Mouse (Mus musculus) hindbrain, embryonic 13.5 days (tissue): ENCODE measurements at regions not wholly inside any gene's neighbourhood (a gene's known extent, or its start where the extent isn't known, plus 50 kb on each side); places are given as distances from the start of the nearest gene placed in this dataset.

Source experiments
- ATAC-seq: fragments of 200-750 bp; cut with Nextera tagmentation; 2 replicates; pipeline ENCODE4 v1.8.0; 2017; ENCODE audit warnings: moderate TSS enrichment; ENCODE audit not compliant: low FRiP score
- H3K27ac ChIP-seq: fragments of 300-500 bp; sonication (generic); 2 replicates; pipeline ENCODE4 v1.5.1; 2015; ENCODE audit warnings: inconsistent platforms, mild to moderate bottlenecking, moderate library complexity
- H3K27me3 ChIP-seq: fragments of 300-500 bp; sonication (generic); 2 replicates; pipeline ENCODE4 v1.6.1; 2015; ENCODE audit warnings: mild to moderate bottlenecking, inconsistent platforms
- H3K36me3 ChIP-seq: fragments of 300-500 bp; sonication (generic); 2 replicates; pipeline ENCODE4 v1.6.1; 2015; ENCODE audit warnings: mild to moderate bottlenecking, inconsistent platforms
- H3K4me1 ChIP-seq: fragments of 300-500 bp; sonication (generic); replicated peaks from 2 replicates; pipeline ENCODE4 v1.6.1; 2015; ENCODE audit warnings: inconsistent platforms
- H3K4me2 ChIP-seq: fragments of 300-500 bp; sonication (generic); 2 replicates; pipeline ENCODE4 v1.6.1; 2015; ENCODE audit warnings: inconsistent platforms, mild to moderate bottlenecking, moderate library complexity
- H3K4me3 ChIP-seq: fragments of 300-500 bp; sonication (generic); 2 replicates; pipeline ENCODE4 v1.5.1; 2015; ENCODE audit warnings: mild to moderate bottlenecking, inconsistent platforms
- H3K9ac ChIP-seq: fragments of 300-500 bp; sonication (generic); 2 replicates; pipeline ENCODE4 v1.6.1; 2015; ENCODE audit warnings: mild to moderate bottlenecking, inconsistent platforms
- H3K9me3 ChIP-seq: fragments of 300-500 bp; sonication (generic); 2 replicates; pipeline ENCODE4 v1.6.1; 2016; ENCODE audit warnings: inconsistent platforms
- WGBS: fragments of 180-500 bp; shearing (Covaris S2); methylation state at CpG from one replicate; pipeline ENCODE4 v1.1.7; 2015; 5-methylcytosine and 5-hydroxymethylcytosine counted together

DNA sequence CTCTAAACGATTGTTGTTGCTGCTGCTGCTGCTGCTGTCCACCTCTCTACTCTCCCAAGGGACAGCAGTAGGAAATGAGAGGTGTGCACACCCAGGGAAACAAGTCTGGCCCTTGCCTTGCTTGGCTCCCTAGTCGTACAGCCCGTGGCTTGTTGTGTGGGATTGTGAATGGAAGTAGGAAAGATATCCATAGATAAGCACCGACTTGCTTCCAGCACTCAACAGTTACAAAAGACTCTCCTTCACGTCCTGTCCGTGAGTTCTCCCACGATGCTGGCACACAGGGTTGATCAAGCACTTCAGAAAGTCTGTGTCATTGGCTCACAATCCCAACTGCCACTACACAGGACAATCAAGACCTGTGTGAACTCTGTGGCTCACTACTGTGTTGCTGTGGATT lies 276.7 kb upstream of the Prox1 start:
- Histone ChIP-seq H3K4me1 (0 out of 2 replicates have a peak, but pooled peaks cover 3% of the 10 kb centered on the region), H3K36me3 (no peaks in the 10 kb centered on the region), H3K27me3 (peaks cover 18% of the 10 kb centered on the region; the same call in 1 of the 2 replicates), H3K27ac (no peak overlapping the region), H3K9ac (no peak overlapping the region), H3K4me2 (no peak overlapping the region), H3K9me3 (no peaks in the 10 kb centered on the region), H3K4me3 (no peak overlapping the region)
- 85% methylated on average over 7 of the region's 7 CpGs for WGBS
- no peak for ATAC-seq

DNA sequence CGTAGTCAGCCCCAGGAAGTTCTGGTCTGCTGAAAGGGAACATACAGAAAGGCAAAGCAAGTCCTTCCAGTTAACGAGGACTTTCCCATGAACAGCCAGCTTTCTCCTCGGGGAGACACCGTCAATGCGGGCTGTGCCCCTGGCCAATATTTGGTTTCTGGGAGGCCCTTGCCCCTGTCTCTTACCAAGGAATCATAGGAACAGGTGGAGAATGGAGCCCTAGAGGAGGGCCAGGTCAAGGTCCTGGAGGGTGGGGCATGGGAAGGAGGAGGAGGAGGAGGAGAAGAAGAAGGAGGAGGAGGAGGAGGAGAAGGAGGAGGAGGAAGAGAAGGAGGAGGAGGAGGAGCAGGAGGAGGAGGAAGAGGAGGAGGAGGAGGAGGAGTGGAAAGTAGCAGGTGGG lies 276.2 kb upstream of the Prox1 start:
- Histone ChIP-seq H3K36me3 (no peaks in the 10 kb centered on the region), H3K4me2 (no peak overlapping the region), H3K4me3 (no peak overlapping the region), H3K4me1 (0 out of 2 replicates have a peak, but pooled peaks cover 3% of the 10 kb centered on the region), H3K9ac (no peak overlapping the region), H3K27ac (no peak overlapping the region), H3K27me3 (peaks cover 18% of the 10 kb centered on the region; the same call in 1 of the 2 replicates), H3K9me3 (no peaks in the 10 kb centered on the region)
- no peak for ATAC-seq
- WGBS, result 87% methylated on average over 5 of the region's 5 CpGs

DNA sequence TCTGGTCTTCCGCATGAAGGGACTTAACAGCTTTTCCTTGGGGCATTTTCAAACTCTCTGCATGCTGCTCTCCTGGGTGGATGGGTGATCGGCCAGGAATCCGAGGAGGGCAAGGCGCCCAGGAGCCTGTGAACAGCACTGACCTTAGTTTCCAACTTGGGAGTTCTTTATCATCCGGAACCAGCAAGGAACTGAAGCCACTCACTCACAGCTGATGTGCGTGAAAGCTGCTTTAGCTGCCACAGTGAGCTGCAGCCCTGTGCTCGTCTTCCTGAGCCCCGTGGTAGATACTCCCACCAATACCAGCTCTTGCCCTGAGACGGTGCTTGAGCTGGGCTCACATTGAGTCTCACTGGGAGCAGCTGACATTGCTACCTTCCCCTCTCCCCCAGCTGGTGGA lies 273.9 kb upstream of the Prox1 start:
- peaks cover 18% of the 10 kb centered on the region; the same call in 1 of the 2 replicates for H3K27me3 ChIP-seq
- H3K9ac ChIP-seq, result no peak overlapping the region
- 65% methylated on average over 9 of the region's 9 CpGs for WGBS
- H3K36me3 ChIP-seq, result no peaks in the 10 kb centered on the region
- no peak overlapping the region for H3K27ac ChIP-seq
- H3K4me1 ChIP-seq, result 0 out of 2 replicates have a peak, but pooled peaks cover 3% of the 10 kb centered on the region
- no peak for ATAC-seq
- H3K9me3 ChIP-seq, result no peaks in the 10 kb centered on the region
- no peak overlapping the region for H3K4me2 ChIP-seq
- no peak overlapping the region for H3K4me3 ChIP-seq

DNA sequence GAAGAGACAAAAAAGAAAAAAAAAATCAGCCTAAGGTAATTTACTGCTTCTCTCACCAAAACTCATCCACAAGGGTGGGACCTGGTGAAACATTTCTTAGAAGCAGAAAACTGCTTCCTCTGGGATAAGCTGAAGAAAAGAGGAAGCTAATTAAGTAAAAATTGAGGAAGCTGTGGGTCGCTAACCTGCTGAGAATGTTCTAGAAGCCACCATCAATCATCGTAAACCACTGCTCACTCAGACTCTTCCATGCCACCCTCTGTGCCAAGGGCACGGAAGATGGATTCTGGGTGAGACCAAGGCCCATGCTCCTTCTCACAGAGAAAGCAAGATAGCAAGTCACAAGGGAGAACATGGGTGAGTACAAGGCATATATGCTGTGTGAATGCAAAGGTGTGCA lies 272.7 kb upstream of the Prox1 start:
- Histone ChIP-seq H3K27ac (no peak overlapping the region), H3K9me3 (no peaks in the 10 kb centered on the region), H3K27me3 (peaks cover 16% of the 10 kb centered on the region; the same call in 1 of the 2 replicates), H3K9ac (no peak overlapping the region), H3K4me3 (no peak overlapping the region), H3K36me3 (no peaks in the 10 kb centered on the region), H3K4me1 (0 out of 2 replicates have a peak, but pooled peaks cover 3% of the 10 kb centered on the region), H3K4me2 (no peak overlapping the region)
- no peak for ATAC-seq
- WGBS, result 91% methylated on average over 3 of the region's 3 CpGs

DNA sequence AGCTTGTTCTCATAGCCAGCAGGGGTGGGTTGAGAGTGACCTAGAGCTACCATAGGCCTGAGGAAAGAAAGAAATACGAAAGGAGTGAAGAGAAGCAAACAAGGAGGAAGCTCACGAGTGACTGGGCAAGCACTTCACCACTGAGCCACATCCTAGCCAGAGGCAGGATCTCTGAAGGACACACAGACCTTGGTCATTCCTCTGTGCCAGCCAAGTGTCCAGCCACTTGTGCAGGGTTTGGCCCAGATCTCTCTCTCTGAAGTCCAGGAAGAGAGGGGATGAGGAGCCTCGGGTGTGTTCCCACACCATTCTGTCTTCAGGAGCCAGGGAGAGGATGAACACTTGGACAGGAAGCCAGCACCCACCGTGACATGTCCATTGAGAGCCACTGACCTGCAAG lies 271.7 kb upstream of the Prox1 start:
- 78% methylated on average over 4 of the region's 4 CpGs for WGBS
- ATAC-seq, result no peak
- H3K36me3 ChIP-seq, result no peaks in the 10 kb centered on the region

GRCm38 (mm10) chr1:190438789-190439188 lies 268.3 kb upstream of the Prox1 start:
- no peak for ATAC-seq

More for the DNA sequence above, 271.7 kb upstream of the Prox1 start:
- Histone ChIP-seq H3K4me3 (no peak overlapping the region), H3K9me3 (no peaks in the 10 kb centered on the region), H3K9ac (no peak overlapping the region), H3K4me2 (no peak overlapping the region), H3K4me1 (peaks cover 8% of the 10 kb centered on the region; the same call in 1 of the 2 replicates), H3K27ac (no peak overlapping the region), H3K27me3 (peaks cover 9% of the 10 kb centered on the region; the same call in 1 of the 2 replicates)

GRCm38 (mm10) chr1:190422874-190423273 lies 252.4 kb upstream of the Prox1 start:
- no peak overlapping the region for H3K4me2 ChIP-seq
- H3K4me3 ChIP-seq, result no peak overlapping the region
- 0 out of 2 replicates have a peak, but pooled peaks cover 3% of the 10 kb centered on the region for H3K4me1 ChIP-seq
- 0 out of 2 replicates have a peak, but pooled peaks cover 6% of the 10 kb centered on the region for H3K27me3 ChIP-seq
- ATAC-seq, result peak; percentile 43; the same call in 1 of the 2 replicates
- 49% methylated on average over 9 of the region's 9 CpGs for WGBS
- H3K27ac ChIP-seq, result no peak overlapping the region
- H3K9ac ChIP-seq, result no peak overlapping the region
- H3K36me3 ChIP-seq, result no peaks in the 10 kb centered on the region
- H3K9me3 ChIP-seq, result no peaks in the 10 kb centered on the region

More at GRCm38 (mm10) chr1:190438789-190439188, 268.3 kb upstream of the Prox1 start:
- peaks cover 7% of the 10 kb centered on the region; the same call in 1 of the 2 replicates for H3K4me1 ChIP-seq
- no peak overlapping the region for H3K9ac ChIP-seq
- no peak overlapping the region for H3K27ac ChIP-seq
- H3K36me3 ChIP-seq, result no peaks in the 10 kb centered on the region
- H3K4me3 ChIP-seq, result no peak overlapping the region
- H3K9me3 ChIP-seq, result no peaks in the 10 kb centered on the region
- peaks cover 3% of the 10 kb centered on the region; the same call in 1 of the 2 replicates for H3K27me3 ChIP-seq
- no peak overlapping the region for H3K4me2 ChIP-seq
- WGBS, result 98% methylated on average over 2 of the region's 2 CpGs

DNA sequence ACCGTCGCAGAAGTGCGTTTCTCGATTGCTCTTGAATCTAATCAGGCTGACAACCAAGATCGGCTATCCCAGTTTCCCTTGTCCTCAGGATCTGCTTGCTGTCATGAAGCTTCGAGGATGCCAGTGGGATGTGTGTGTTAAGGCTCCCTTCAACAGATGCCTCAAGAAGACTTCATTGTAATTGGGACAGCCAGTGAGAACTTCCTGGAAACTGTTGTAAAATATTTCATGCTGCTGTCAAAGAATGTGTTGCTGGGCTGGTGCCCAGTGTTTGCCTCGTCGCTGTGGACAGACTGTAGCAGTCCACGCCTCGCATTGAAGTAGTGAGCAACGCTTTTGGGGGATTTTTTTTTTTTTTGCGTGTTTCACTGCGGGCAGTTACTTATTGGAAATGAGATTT lies 249.2 kb upstream of the Prox1 start:
- WGBS, result 80% methylated on average over 13 of the region's 13 CpGs

GRCm38 (mm10) chr1:190417326-190417725 lies 246.8 kb upstream of the Prox1 start:
- Histone ChIP-seq H3K4me2 (no peak overlapping the region), H3K27ac (no peak overlapping the region), H3K4me1 (peaks cover 4% of the 10 kb centered on the region; the same call in 1 of the 2 replicates), H3K9ac (no peak overlapping the region), H3K4me3 (no peak overlapping the region), H3K9me3 (no peaks in the 10 kb centered on the region), H3K27me3 (0 out of 2 replicates have a peak, but pooled peaks cover 6% of the 10 kb centered on the region), H3K36me3 (no peaks in the 10 kb centered on the region)
- WGBS, result 21% methylated on average over 11 of the region's 11 CpGs
- no peak for ATAC-seq

More for the DNA sequence above, 249.2 kb upstream of the Prox1 start:
- no peaks in the 10 kb centered on the region for H3K9me3 ChIP-seq
- ATAC-seq, result no peak
- H3K4me3 ChIP-seq, result no peak overlapping the region
- no peak overlapping the region for H3K9ac ChIP-seq
- H3K4me2 ChIP-seq, result no peak overlapping the region
- no peak overlapping the region for H3K27ac ChIP-seq
- 0 out of 2 replicates have a peak, but pooled peaks cover 6% of the 10 kb centered on the region for H3K27me3 ChIP-seq
- H3K4me1 ChIP-seq, result peaks cover 7% of the 10 kb centered on the region; the same call in 1 of the 2 replicates
- H3K36me3 ChIP-seq, result no peaks in the 10 kb centered on the region

- Histone ChIP-seq H3K36me3 (no peaks in the 10 kb centered on the region), H3K4me1 (no peaks in the 10 kb centered on the region), H3K4me3 (no peak overlapping the region), H3K27me3 (no peaks in the 10 kb centered on the region), H3K4me2 (no peak overlapping the region), H3K27ac (no peak overlapping the region), H3K9ac (no peak overlapping the region), H3K9me3 (no peaks in the 10 kb centered on the region)
- WGBS, result 86% methylated on average over 5 of the region's 5 CpGs
- no peak for ATAC-seq
These were observed 241.2 kb upstream of the Prox1 start for GRCm38 (mm10) chr1:190411756-190412155.

DNA sequence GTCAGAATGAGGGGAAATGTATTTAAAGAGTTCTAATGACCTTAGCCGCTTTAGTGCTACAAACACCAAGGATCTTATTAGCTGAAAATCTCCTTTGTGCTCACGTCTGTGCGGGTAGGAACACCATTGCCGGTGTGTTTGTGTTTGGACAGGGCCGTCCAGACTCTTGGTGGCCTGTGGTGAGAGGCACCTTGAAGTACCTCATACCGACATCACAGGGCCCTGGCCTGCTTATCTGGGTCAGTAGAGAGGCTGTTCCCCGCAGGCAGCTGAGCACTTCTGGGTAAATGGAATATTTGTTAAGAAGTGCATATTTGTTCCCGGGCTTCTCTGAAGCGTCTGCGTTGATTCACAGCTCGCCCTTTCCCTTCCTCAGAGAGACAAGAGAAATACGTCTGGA lies 232.8 kb upstream of the Prox1 start:
- Histone ChIP-seq H3K27ac (no peak overlapping the region), H3K27me3 (no peaks in the 10 kb centered on the region), H3K4me3 (no peak overlapping the region), H3K4me1 (no peaks in the 10 kb centered on the region), H3K9me3 (no peaks in the 10 kb centered on the region), H3K9ac (no peak overlapping the region), H3K36me3 (no peaks in the 10 kb centered on the region), H3K4me2 (no peak overlapping the region)
- ATAC-seq, result no peak
- 70% methylated on average over 12 of the region's 12 CpGs for WGBS

DNA sequence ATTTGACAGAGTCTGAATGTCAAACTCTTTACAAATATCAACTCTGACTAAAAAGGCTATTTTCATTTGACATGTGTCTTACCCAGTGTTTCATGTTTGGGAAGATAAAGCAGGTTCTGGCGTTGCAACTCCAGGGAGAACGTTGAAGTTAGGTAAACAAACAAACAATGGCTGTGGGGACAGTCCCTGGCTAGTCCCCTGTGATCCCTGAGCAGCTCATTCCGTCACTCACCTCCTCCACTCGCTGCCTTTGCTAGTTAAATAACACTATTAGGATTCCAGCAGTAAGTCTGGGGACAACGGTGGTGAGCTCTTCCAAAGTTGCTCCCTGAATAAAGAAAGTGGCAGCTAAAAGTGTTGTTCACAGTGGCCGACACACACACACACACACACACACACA lies 227.8 kb upstream of the Prox1 start:
- Histone ChIP-seq H3K27ac (no peak overlapping the region), H3K4me3 (no peak overlapping the region), H3K9me3 (no peaks in the 10 kb centered on the region), H3K4me1 (no peaks in the 10 kb centered on the region; the same call in 1 of the 2 replicates), H3K27me3 (no peaks in the 10 kb centered on the region), H3K36me3 (no peaks in the 10 kb centered on the region), H3K9ac (no peak overlapping the region), H3K4me2 (no peak overlapping the region)
- ATAC-seq, result no peak
- WGBS, result 67% methylated on average over 6 of the region's 6 CpGs

DNA sequence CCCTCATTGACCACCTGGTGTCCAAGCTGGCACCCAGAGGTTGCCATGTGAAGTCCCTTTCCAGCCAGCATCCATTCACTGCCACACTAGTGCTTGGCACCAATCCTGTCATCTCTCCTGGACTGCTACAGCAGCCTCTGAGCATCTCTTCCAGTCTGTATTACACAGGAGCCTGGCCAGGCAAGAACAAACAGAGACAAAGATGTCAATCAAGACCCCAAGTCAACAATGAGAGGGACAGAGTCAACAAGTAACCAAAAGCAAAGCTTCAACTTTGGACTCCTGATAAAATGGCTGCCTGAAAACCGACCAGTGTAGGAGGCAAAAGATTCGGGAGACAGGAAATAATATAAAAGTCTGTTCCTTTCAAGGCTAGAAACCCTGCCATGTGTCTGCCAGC lies 227.3 kb upstream of the Prox1 start:
- Histone ChIP-seq H3K4me3 (no peak overlapping the region), H3K4me2 (no peak overlapping the region), H3K27ac (no peak overlapping the region), H3K36me3 (no peaks in the 10 kb centered on the region), H3K9ac (no peak overlapping the region), H3K9me3 (no peaks in the 10 kb centered on the region), H3K27me3 (no peaks in the 10 kb centered on the region), H3K4me1 (no peaks in the 10 kb centered on the region; the same call in 1 of the 2 replicates)
- ATAC-seq, result no peak
- WGBS, result 65% methylated on average over 2 of the region's 2 CpGs
